Mouse (Mus musculus) lung, embryonic 14.5 days (tissue): Measurements from ENCODE around the gene Bad. TPM values are rescaled to one million over a fixed set of nuclear protein-coding genes. Genes with fewer than 3 reads are reported as not detected.
"Not testable (repeated sequence)": the region's sequence is repeated elsewhere in the genome, so short reads cannot be mapped to it uniquely, and the experiment has no call there.

Experiments
- ATAC-seq: fragments of 200-750 bp; cut with Nextera tagmentation; 2 replicates; pipeline ENCODE4 v1.8.0; 2017; ENCODE audit warnings: mild to moderate bottlenecking, moderate TSS enrichment, moderate library complexity; ENCODE audit not compliant: insufficient read depth
- DNase-seq: peaks from one replicate; pipeline ENCODE4 v3.0.0-alpha.2; 2015
- H3K27ac ChIP-seq: fragments of 300-500 bp; sonication (generic); 2 replicates; pipeline ENCODE4 v1.5.1; 2014; ENCODE audit warnings: low read depth, mild to moderate bottlenecking, moderate library complexity
- H3K27me3 ChIP-seq: fragments of 300-500 bp; sonication (generic); 2 replicates; pipeline ENCODE4 v1.6.1; 2014; ENCODE audit warnings: low read length, control low read depth; ENCODE audit not compliant: insufficient read depth
- H3K36me3 ChIP-seq: fragments of 300-500 bp; sonication (generic); 2 replicates; pipeline ENCODE4 v1.6.1; 2014; ENCODE audit warnings: control low read depth; ENCODE audit not compliant: insufficient read depth
- H3K4me1 ChIP-seq: fragments of 300-500 bp; sonication (generic); 2 replicates; pipeline ENCODE4 v1.6.1; 2014; ENCODE audit warnings: antibody characterized with exemption, control low read depth; ENCODE audit not compliant: insufficient read depth
- H3K4me2 ChIP-seq: fragments of 300-500 bp; sonication (generic); 2 replicates; pipeline ENCODE4 v1.6.1; 2014; ENCODE audit warnings: mild to moderate bottlenecking
- H3K4me3 ChIP-seq: fragments of 300-500 bp; sonication (generic); 2 replicates; pipeline ENCODE4 v1.5.1; 2014; ENCODE audit warnings: low read depth, low read length
- H3K9ac ChIP-seq: fragments of 300-500 bp; sonication (generic); 2 replicates; pipeline ENCODE4 v1.6.1; 2014
- H3K9me3 ChIP-seq: fragments of 300-500 bp; sonication (generic); 2 replicates; pipeline ENCODE4 v1.6.1; 2016; ENCODE audit warnings: low read depth, low read length, control low read depth
- CTCF ChIP-seq: IDR thresholded peaks from 2 replicates; pipeline ENCODE4 v1.5.1; 2016; ENCODE audit warnings: antibody characterized with exemption, low read depth
- WGBS: fragments of 180-500 bp; shearing (Covaris S2); extraction: QIAGEN DNeasy Blood & Tissue Kit; methylation state at CpG from one replicate; pipeline ENCODE4 v1.1.7; 2014; 5-methylcytosine and 5-hydroxymethylcytosine counted together
- polyA plus RNA-seq: library from polyadenylated mRNA; unstranded; fragments of >200 nt; fragmentation: Nextera tagmentation; extraction: Ambion mirVana; gene quantifications from 2 replicates; pipeline ENCODE4 v1.2.1, GENCODE M21; 2014

The Bad gene
- polyA plus RNA-seq = 61.0 and 65.0 TPM in 2 replicates

DNA sequence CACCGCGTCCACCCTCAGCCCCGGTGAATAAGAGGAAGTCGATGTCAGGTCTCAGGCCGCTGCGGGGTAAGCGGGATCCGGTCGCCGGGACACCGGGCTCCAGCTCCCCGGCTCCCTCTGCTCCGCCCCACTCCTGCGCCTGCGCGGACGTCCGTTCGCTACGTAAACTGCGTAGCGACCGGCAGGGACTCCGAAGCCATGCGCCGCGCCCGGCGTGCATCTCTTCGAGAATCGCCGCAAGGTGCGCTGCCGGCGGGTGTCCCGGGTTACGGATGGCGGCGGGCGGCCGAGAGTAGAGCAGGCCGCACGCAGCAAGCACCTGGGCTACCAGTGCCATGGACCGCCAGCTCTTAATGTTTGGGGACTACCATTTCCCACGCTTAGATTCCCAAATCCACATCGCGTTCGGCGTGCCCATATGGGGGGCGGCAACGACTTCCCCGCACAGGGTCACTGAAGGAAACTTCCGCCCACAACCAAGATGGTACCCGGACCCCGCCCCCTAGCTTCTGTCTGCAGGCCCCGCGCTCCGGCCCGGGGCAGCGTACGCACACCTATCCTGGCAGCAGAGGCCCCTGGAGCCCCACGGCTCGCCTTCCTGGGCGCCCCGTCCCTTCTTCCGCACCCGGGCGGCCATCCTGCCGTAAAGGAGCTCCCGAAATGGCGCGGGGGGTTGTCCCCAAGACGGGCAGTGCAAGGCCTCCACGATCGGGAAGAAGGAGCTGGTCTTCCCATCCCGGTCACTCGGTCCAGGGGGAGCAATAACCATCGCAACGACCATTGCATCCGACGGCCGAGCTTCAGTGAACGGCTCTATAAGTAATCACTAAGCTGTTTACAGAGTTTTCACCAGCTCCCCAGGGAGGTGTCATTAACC, at the start of gene Bad:
Gene Bad, plus strand, starts transcription at position 490 of the 877 bp plus-strand sequence.
- Histone ChIP-seq H3K27me3 (no peaks in the 10 kb centered on the region), H3K4me3 (peak within 1 kb of the TSS; percentile 80), H3K4me1 (peaks cover 9% of the 10 kb centered on the region), H3K9me3 (no peaks in the 10 kb centered on the region), H3K36me3 (0 out of 2 replicates have a peak, but pooled peaks cover 4% of the 10 kb centered on the region), H3K4me2 (peak within 1 kb of the TSS; percentile 98), H3K9ac (peak within 1 kb of the TSS; percentile 72), H3K27ac (peak within 1 kb of the TSS; percentile 97)
- under 1% methylated on average over 83 of the region's 83 CpGs for WGBS
- no peak; the same call in 1 of the 2 replicates for TF ChIP-seq CTCF
- ATAC-seq (peak; percentile 84), DNase-seq (peak; percentile 98)

DNA sequence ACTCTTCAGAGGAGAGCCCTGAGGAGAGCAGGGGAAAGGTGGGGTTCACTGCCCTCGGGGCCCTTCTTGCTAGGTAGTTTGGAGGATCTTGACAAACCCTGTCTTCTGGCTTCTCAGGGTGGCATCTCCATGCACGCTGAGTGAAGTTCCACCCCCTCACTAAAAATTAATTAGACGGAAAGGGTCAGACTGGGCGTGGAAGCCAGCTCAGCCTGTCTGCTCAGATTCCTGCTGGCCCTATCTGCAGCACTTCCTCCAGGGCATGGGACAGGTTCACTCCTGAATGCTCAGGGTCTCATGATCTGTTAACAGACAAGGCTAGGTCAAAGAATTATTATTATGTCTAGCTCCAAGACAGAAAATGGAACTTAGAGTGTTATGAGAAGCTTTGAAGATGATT, 49.1 kb upstream of the Bad start:
- H3K27ac ChIP-seq = no peak overlapping the region
- no peaks in the 10 kb centered on the region for H3K4me1 ChIP-seq
- no peak for TF ChIP-seq CTCF
- no peak for ATAC-seq
- H3K9me3 ChIP-seq = no peaks in the 10 kb centered on the region
- no peak overlapping the region for H3K9ac ChIP-seq
- 55% methylated on average over 4 of the region's 4 CpGs for WGBS
- H3K27me3 ChIP-seq = no peaks in the 10 kb centered on the region
- DNase-seq = no peak
- no peak overlapping the region for H3K4me2 ChIP-seq
- H3K36me3 ChIP-seq = no peaks in the 10 kb centered on the region
- H3K4me3 ChIP-seq = no peak overlapping the region

DNA sequence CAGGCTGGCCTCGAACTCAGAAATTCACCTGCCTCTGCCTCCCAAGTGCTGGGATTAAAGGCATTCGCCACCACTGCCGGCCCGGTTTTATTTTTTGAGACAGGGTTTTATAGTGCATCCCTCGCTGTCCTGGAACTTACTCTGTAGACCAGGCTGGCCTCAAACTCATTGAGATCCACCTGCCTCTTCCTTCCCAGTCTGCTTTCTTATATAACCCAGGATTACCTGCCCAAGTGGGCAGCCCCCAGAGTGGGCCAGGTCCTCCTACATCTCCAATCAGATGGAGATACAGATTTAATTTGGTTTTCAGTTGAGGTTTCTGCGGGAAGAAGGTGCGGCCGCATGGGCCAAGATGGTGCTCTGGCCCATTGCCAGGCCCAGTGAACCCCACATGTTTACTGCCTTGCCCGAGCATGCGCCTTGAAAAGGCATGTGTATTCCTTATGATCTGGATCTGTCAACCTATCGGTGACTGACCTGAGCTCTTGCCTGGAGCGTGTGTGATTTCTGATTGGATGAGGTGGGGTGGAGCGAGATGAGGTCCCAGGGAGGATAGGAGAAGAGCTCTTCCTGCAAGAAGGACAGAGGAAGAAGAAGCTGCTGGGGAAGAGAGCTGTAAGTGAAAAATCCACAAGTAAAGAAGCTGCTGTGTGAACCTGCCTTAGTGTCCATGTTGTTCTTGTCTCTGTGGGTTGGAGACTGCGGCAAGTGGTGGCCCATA, 47.8 kb upstream of the Bad start:
- Histone ChIP-seq H3K4me3 (no peak overlapping the region), H3K9me3 (no peaks in the 10 kb centered on the region), H3K27me3 (no peaks in the 10 kb centered on the region), H3K36me3 (no peaks in the 10 kb centered on the region), H3K4me1 (no peaks in the 10 kb centered on the region), H3K27ac (no peak overlapping the region), H3K4me2 (no peak overlapping the region), H3K9ac (no peak overlapping the region)
- DNase-seq (no peak), ATAC-seq (no peak)
- no peak for TF ChIP-seq CTCF
- 90% methylated on average over 14 of the region's 14 CpGs for WGBS

DNA sequence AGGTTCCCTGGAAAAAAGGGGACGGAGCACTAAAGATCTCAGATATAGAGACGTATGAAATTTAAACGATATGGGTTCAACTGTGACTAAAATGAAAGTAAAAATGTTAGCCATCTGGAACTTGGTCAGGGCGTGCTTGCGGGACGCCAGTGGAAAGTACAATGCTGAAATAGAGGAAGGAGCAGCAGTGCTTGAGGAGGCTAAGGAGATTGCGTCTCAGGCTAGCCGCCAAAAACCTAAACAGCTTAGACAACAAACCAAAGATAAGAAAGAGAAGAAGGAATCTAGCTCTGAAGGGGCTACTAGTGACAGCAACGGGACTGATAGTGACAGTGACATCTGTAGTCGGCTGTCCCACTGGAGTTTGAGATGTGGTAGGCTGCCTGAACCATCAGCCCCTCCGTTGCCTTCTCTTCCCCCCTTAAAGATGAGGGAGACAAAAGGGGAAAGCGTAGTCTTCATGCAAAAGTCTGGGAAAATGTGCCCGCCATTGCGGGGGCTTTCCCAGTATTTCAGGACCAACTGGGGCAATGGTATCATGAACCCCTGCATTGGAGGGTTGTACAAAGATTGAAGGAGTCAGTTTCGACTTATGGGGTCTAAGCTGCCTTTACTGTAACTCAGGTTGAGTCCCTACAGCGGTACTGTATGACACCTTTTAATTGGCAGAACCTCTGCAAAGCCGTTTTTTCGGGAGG, 45.9 kb upstream of the Bad start:
- not testable (repeated sequence) for H3K27me3 ChIP-seq, ATAC-seq, H3K4me3 ChIP-seq, H3K4me2 ChIP-seq, H3K9me3 ChIP-seq, DNase-seq, H3K9ac ChIP-seq, H3K36me3 ChIP-seq, H3K4me1 ChIP-seq, H3K27ac ChIP-seq
- WGBS = 80% methylated on average over 18 of the region's 18 CpGs

DNA sequence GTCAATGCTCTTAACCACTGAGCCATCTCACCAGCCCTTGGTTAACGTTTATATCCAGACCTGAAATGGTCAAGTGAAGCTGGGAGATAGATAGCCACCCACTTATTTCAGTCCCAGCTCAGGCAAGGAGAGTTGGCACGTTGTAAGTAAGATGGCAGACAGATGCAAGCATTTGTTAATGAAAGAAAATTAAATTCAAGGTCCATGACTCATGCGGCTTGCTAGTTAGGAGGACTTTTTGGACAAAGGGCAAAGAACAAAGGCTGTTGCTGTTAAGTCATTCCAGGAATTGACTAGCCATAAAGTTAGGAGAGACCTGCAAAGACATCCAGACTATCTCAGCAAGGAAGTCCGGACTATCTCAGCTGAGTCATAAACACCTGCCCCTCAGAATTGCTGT, 42.0 kb upstream of the Bad start:
- H3K4me1 ChIP-seq = no peaks in the 10 kb centered on the region
- H3K4me3 ChIP-seq = no peak overlapping the region
- DNase-seq = no peak
- ATAC-seq = no peak
- H3K4me2 ChIP-seq = no peak overlapping the region
- no peak for TF ChIP-seq CTCF
- H3K36me3 ChIP-seq = no peaks in the 10 kb centered on the region
- no peaks in the 10 kb centered on the region for H3K27me3 ChIP-seq
- no peaks in the 10 kb centered on the region for H3K9me3 ChIP-seq
- H3K27ac ChIP-seq = no peak overlapping the region
- H3K9ac ChIP-seq = no peak overlapping the region
- 79% methylated on average over 4 of the region's 4 CpGs for WGBS

DNA sequence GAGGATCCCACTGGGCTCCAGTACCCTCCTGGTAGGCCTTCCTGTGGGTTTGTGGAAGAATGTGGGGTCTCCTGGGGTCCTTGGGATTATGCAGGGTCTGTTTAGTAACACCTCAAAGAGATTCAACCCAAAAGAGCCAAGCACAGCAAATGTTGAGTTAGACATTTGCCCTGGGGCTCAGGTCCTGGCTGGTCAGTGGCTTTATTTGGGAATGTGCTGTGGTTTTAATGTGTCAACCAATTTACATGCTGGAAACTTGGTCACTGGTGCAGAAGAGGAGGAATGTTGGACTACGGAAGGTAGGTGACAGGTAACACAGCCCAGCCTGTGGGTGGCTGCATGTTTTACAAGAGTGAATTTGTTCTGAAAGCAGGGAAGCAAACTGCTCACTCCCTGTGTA, 38.6 kb upstream of the Bad start:
- Histone ChIP-seq H3K9me3 (no peaks in the 10 kb centered on the region), H3K4me2 (no peak overlapping the region), H3K4me1 (no peaks in the 10 kb centered on the region), H3K9ac (no peak overlapping the region), H3K27me3 (no peaks in the 10 kb centered on the region), H3K4me3 (no peak overlapping the region), H3K36me3 (peaks cover 24% of the 10 kb centered on the region), H3K27ac (no peak overlapping the region)
- TF ChIP-seq CTCF = no peak
- ATAC-seq (no peak), DNase-seq (no peak)
- 94% methylated on average over 1 of the region's 1 CpGs for WGBS

DNA sequence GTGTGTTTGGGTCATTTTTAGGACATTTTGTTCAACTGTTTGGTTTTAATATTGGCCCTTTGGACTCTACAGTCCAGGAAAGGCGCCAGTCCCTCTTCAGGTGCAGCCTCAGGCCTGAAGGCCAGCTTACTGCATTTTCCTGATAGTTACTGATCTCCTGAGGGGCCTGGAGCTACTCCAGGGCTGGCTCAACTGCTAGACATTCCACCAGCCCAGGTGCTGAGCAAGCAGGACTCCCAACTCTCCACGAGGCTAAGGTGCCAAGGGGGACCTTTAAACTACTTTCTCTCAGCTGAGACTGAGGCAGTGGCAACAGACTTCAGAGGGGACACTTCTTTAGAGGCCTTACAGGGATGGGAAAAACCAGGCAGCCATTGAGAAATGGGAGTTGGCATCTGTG, 36.8 kb upstream of the Bad start:
- Histone ChIP-seq H3K27me3 (no peaks in the 10 kb centered on the region), H3K4me2 (no peak overlapping the region), H3K9ac (no peak overlapping the region), H3K4me3 (no peak overlapping the region), H3K4me1 (no peaks in the 10 kb centered on the region), H3K9me3 (no peaks in the 10 kb centered on the region), H3K27ac (no peak overlapping the region), H3K36me3 (peaks cover 24% of the 10 kb centered on the region)
- 72% methylated on average over 2 of the region's 2 CpGs for WGBS
- DNase-seq (no peak), ATAC-seq (no peak)
- TF ChIP-seq CTCF = no peak
